18 mouse cellular contexts compared by ENCODE assay signal in genomic region chr14:47310342-47311181, GRCm38 (mm10). TPM values are rescaled to one million over a fixed set of nuclear protein-coding genes. Genes with fewer than 3 reads are reported as not detected.
A peak's percentile ranks its signal among the peaks of the same experiment; 100 is the strongest.
DNase-seq lines count a peak whose midpoint lies in the region; TF ChIP-seq lines count a peak whose summit lies in the region.
"Had no signal": no experiment of that assay in that cellular context is flagged by ENCODE, and none has a peak within 500 bp of the region (broad histone marks: within the 10 kb centered on the region; RNA-seq: fewer than 3 reads in every experiment).

No protein-coding gene starts in this region.

- WGBS in heart, adult 2 months = 94% methylated on average over 18 of the region's 18 CpGs

- H3K27ac ChIP-seq in heart, adult 2 months = no peak overlapping the region
- H3K27ac ChIP-seq: embryonic facial prominence, embryonic 12.5 days; macrophage; midbrain, embryonic 13.5 days; stomach, embryonic 15.5 days had no signal

- H3K4me3 ChIP-seq in heart, adult 2 months = no peak overlapping the region
- H3K4me3 ChIP-seq in myocyte = no peak overlapping the region
- H3K4me3 ChIP-seq: embryonic facial prominence, embryonic 12.5 days; midbrain, embryonic 13.5 days; stomach, embryonic 15.5 days had no signal

- H3K4me1 ChIP-seq in heart, adult 2 months (ENCODE audit: control insufficient read depth, insufficient read depth, low read length) = no peaks in the 10 kb centered on the region
- H3K4me1 ChIP-seq: embryonic facial prominence, embryonic 12.5 days; midbrain, embryonic 13.5 days; stomach, embryonic 15.5 days had no signal

- no peak for TF ChIP-seq CTCF in heart, adult 2 months (IDR thresholded peaks at IDR 0.05)

- H3K27me3 ChIP-seq in heart, adult 2 months (ENCODE audit: control insufficient read depth, insufficient read depth, low read length) = no peaks in the 10 kb centered on the region
- H3K27me3 ChIP-seq in myocyte (ENCODE audit: control insufficient read depth, insufficient read depth, insufficient read length) = no peaks in the 10 kb centered on the region
- H3K27me3 ChIP-seq: CH12.LX; embryonic facial prominence, embryonic 12.5 days; midbrain, embryonic 13.5 days; stomach, embryonic 15.5 days had no signal

- H3K36me3 ChIP-seq in heart, adult 2 months (ENCODE audit: control insufficient read depth, insufficient read depth, low read length) = no peaks in the 10 kb centered on the region; the same call in none of the 2 replicates
- peaks cover 43% of the 10 kb centered on the region for H3K36me3 ChIP-seq in myocyte (ENCODE audit: control insufficient read depth, insufficient read depth)

- TF ChIP-seq EP300 in heart, adult 2 months (IDR thresholded peaks at IDR 0.05; ENCODE audit: insufficient read depth, low read depth, low read length) = no peak

- intact Hi-C loops in heart, adult 2 months (cut with DNase I) = no loop called here
- intact Hi-C loops in left cerebral cortex, postnatal 4 days (cut with DNase I) = no loop called here

- no peak overlapping the region for H3K9ac ChIP-seq in heart, adult 2 months (ENCODE audit: low read depth, low read length)
- H3K9ac ChIP-seq: embryonic facial prominence, embryonic 12.5 days; midbrain, embryonic 13.5 days; stomach, embryonic 15.5 days had no signal

- no peak overlapping the region for H3ac ChIP-seq in myocyte (ENCODE audit: control insufficient read depth, insufficient read length)

- no peaks in the 10 kb centered on the region; the same call in 1 of the 2 replicates for H3K79me2 ChIP-seq in heart, adult 2 months (replicated peaks; ENCODE audit: control insufficient read depth, insufficient read depth, low read length)
- peaks cover 56% of the 10 kb centered on the region for H3K79me2 ChIP-seq in myocyte (ENCODE audit: control insufficient read depth, insufficient read depth)

- no peak overlapping the region for H3K4me2 ChIP-seq in myocyte (ENCODE audit: low read depth)
- H3K4me2 ChIP-seq: embryonic facial prominence, embryonic 12.5 days; heart, embryonic 11.5 days; midbrain, embryonic 13.5 days; stomach, embryonic 15.5 days had no signal

- peak; percentile 91 for DNase-seq in heart, adult 11 months
- DNase-seq in heart, adult 2 months = no peak
- DNase-seq in left cerebral cortex, postnatal 4 days = peak; percentile 6
- no peak for DNase-seq in left cerebral cortex, adult 11 months (ENCODE audit: low spot score)
- peak; percentile 95 for DNase-seq in cerebellum, adult 9-10 months
- DNase-seq in spleen, adult 18-20 months = no peak
- DNase-seq in urinary bladder, postnatal 10 days (ENCODE audit: low spot score) = no peak
- DNase-seq: gastrocnemius, postnatal 14 days; kidney, adult 18-20 months; lung, adult 2 months; right cerebral cortex, postnatal 4 days had no signal

- TF ChIP-seq POLR2A in heart, adult 2 months (IDR thresholded peaks at IDR 0.05; ENCODE audit: insufficient read depth, low read depth, low read length) = no peak
- no peak for TF ChIP-seq POLR2A in myocyte (IDR thresholded peaks at IDR 0.05; ENCODE audit: insufficient read length, low read depth)

TF ChIP-seq in myocyte, 11 proteins besides CTCF, POLR2A, EP300 and RAD21:
- no peak for TF ChIP-seq E2F4 (IDR thresholded peaks at IDR 0.05; ENCODE audit: insufficient read depth)
- no peak for TF ChIP-seq MYOG (IDR thresholded peaks at IDR 0.05; ENCODE audit: control insufficient read depth in 1 of 3, insufficient read depth in 1 of 3, insufficient read length in 2 of 3, low read depth in 2 of 3)
- no peak for TF ChIP-seq SRF (IDR thresholded peaks at IDR 0.05; ENCODE audit: control insufficient read depth, insufficient read length, low read depth)
- TF ChIP-seq REST (IDR thresholded peaks at IDR 0.05; ENCODE audit: insufficient read depth, insufficient read length) = no peak
- no peak for TF ChIP-seq TCF3 (IDR thresholded peaks at IDR 0.05; ENCODE audit: insufficient read length, low read depth)
- TF ChIP-seq USF1 (IDR thresholded peaks at IDR 0.05; ENCODE audit: low read depth) = no peak
- peak; percentile 21 for TF ChIP-seq POLR2AphosphoS2 (IDR thresholded peaks at IDR 0.05; ENCODE audit: insufficient read length, low read depth)
- peak in 1 of 3 experiments; percentile 1 for TF ChIP-seq MYOD1 (IDR thresholded peaks at IDR 0.05; ENCODE audit: control insufficient read depth in 1 of 3, insufficient read length in 2 of 3, low read depth in 2 of 3)
- TF ChIP-seq CEBPB (IDR thresholded peaks at IDR 0.05; ENCODE audit: insufficient read depth, poor library complexity, severe bottlenecking) = no peak
- no peak for TF ChIP-seq TCF12 (IDR thresholded peaks at IDR 0.05; ENCODE audit: insufficient read depth, poor library complexity, severe bottlenecking)

RNA-seq across cellular contexts. Expression of gene Mapk1ip1l, which starts 12.5 kb away (rescaled TPM):
- total RNA-seq in heart, adult 2 months (2021) = 10 to 100 TPM; 29.8 to 34.2 TPM
- 14.6 and 15.0 TPM in 2 replicates for polyA plus RNA-seq in heart, adult 2 months (2012; rRNA removed)
- 10 to 100 TPM; 94.0 to 94.9 TPM for total RNA-seq in left cerebral cortex, postnatal 4 days (2021)
- 22.9 TPM for polyA plus RNA-seq in myocyte (2012; fragmentation: generic; extraction: Trizol)

RNA-seq across cellular contexts. Expression of gene Socs4, which starts 33.8 kb away (rescaled TPM):
- total RNA-seq in heart, adult 2 months (2021) = 10 to 100 TPM; 13.4 to 14.9 TPM
- polyA plus RNA-seq in heart, adult 2 months (2012; rRNA removed) = 2.2 and 5.5 TPM in 2 replicates
- 10 to 100 TPM in 1 of 2 experiments, 1 to 10 TPM in 1; 9.8 to 10.1 TPM for total RNA-seq in left cerebral cortex, postnatal 4 days (2021)
- 2.5 TPM for polyA plus RNA-seq in myocyte (2012; fragmentation: generic; extraction: Trizol)

RNA-seq across cellular contexts. Expression of gene Wdhd1, which starts 33.9 kb away (rescaled TPM):
- under 1 TPM; 0.48 to 0.73 TPM for total RNA-seq in heart, adult 2 months (2021)
- 0.33 and 0.53 TPM in 2 replicates for polyA plus RNA-seq in heart, adult 2 months (2012; rRNA removed)
- 1 to 10 TPM; 7.3 to 7.7 TPM for total RNA-seq in left cerebral cortex, postnatal 4 days (2021)
- polyA plus RNA-seq in myocyte (2012; fragmentation: generic; extraction: Trizol) = 2.1 TPM

RNA-seq across cellular contexts. Expression of gene Lgals3, which starts 57.0 kb away (rescaled TPM):
- 1 to 10 TPM; 3.2 to 5.8 TPM for total RNA-seq in heart, adult 2 months (2021)
- polyA plus RNA-seq in heart, adult 2 months (2012; rRNA removed) = 12.6 and 19.0 TPM in 2 replicates
- total RNA-seq in left cerebral cortex, postnatal 4 days (2021) = 1 to 10 TPM; 1.3 to 1.8 TPM
- 525 TPM for polyA plus RNA-seq in myocyte (2012; fragmentation: generic; extraction: Trizol)

Comparison
In these comparisons a context has a peak if more than half of its experiments do, and no peak if none do; other contexts are left out.
1. DNase-seq: peak in heart, adult 11 months (single experiment), left cerebral cortex, postnatal 4 days (single experiment) and cerebellum, adult 9-10 months (single experiment); none in heart, adult 2 months (0 of 2), left cerebral cortex, adult 11 months (single experiment), spleen, adult 18-20 months (0 of 2) and urinary bladder, postnatal 10 days (single experiment).
2. RNA of gene Wdhd1, which starts 33.9 kb away (total RNA-seq): 7.3 to 7.7 TPM in left cerebral cortex, postnatal 4 days; 0.48 to 0.73 TPM in heart, adult 2 months; every median in the first group is over 4 times any median in the second.